Mouse (Mus musculus) layer of hippocampus, adult 9-10 months (tissue): ENCODE results near the gene Zcchc9.
"Not testable (repeated sequence)": the region's sequence is repeated elsewhere in the genome, so short reads cannot be mapped to it uniquely, and the experiment has no call there.

Experiments
- DNase-seq: peaks from one replicate; pipeline ENCODE4 v3.0.0; 2022; ENCODE audit warnings: low spot score

The Zcchc9 gene

DNA sequence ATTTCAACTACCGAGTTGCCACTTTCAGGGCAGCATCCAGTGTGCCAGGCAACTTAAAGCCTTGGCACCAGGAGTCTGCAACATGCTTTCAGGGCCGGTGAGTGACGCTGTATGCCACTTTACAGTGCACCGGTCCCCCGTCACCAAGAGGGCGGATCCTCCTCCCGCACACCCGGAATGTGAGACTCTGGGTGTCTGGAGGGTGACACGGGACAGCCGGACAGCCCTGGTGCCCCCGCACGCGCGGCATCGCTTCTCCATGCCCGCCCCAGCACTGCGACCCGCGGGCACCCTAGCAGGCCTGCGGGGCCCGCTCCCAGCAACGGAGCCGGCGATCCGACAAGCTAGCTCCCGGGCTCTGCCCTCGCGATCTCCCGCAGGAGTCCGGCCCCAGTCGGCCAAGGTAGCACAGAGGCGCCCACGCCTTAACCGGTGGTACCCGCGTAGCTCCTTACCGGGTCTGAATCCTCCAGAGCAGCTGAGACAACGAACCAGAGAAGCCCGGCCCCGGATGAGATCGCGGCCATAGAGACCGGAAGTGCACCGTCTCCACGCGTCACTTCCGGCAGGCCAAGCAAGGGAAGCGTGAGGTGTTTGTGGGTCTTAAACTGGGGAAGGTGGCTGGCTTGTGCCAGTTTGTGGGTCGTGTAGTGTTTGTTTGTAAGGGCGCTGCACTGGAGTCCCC, at the start of gene Zcchc9:
Gene Zcchc9, minus strand, starts transcription at position 551 of the 685 bp plus-strand sequence.
- DNase-seq, result peak; percentile 84

- DNase-seq, result no peak
Observed at GRCm38 (mm10) chr13:91854412-91854811, 46.9 kb upstream of the Zcchc9 start.

DNA sequence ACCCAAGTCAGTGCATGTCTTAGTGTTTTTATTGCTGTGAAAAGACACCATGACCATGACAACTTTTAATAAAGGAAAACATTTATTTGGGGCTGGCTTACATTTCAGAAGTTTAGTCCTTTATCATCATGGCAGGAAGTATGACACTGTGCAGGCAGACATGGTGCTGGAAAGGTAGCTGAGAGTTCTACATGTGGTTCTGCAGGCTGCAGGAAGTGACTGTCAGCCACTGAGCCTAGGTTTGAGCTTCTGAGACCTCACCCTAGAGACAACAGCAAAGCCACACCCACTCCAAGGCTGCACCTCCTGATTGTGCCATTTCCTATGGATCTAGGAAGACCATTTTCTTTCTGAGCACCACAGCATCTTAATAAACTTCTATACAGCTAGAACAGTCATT, 20.4 kb upstream of the Zcchc9 start:
- no peak for DNase-seq

GRCm38 (mm10) chr13:91826066-91826465, 18.6 kb upstream of the Zcchc9 start:
- no peak for DNase-seq

- DNase-seq, result no peak
Observed at GRCm38 (mm10) chr13:91824845-91825550, 17.5 kb upstream of the Zcchc9 start.

DNA sequence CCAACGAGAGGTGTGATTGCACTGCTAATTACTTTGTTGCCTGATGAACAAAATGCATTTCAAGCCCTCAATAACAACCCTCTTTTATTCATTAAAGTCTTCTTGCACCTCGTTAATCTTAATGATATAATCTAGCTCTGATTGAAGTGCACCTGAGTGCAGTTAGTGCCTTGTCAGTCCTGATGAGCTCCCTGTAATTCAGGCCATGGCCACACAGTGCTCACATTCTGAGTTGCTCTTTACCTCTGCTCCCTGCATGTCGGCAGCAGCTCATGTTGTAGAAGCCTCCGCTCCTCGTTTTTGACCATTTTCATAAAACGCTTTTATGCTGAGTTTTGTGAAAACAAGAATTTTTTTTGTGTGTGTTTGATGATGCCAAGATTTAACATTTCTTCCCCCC, 16.2 kb upstream of the Zcchc9 start:
- DNase-seq, result no peak

DNA sequence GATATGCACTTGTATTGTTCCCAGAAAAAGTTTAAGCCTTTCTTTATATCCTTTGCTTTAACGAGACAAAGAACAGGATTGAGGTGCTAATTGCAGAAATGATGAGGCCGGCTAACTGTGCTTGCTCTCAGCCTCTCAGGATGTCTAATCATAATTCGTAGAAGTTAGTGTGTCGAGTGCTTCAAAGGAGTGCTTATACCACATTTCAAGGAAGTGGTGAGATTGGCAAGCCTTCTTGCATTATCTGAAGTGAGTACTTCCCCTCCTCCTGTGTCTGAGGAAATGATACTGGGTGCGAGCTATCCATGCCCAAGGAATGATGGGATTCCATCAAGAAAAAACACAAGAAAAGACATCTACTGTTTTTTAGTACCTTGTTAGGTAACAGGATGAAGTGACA, 7.2 kb upstream of the Zcchc9 start:
- DNase-seq, result no peak

- peak; percentile 12 for DNase-seq
Observed at GRCm38 (mm10) chr13:91809476-91809875, 2.0 kb upstream of the Zcchc9 start.

DNA sequence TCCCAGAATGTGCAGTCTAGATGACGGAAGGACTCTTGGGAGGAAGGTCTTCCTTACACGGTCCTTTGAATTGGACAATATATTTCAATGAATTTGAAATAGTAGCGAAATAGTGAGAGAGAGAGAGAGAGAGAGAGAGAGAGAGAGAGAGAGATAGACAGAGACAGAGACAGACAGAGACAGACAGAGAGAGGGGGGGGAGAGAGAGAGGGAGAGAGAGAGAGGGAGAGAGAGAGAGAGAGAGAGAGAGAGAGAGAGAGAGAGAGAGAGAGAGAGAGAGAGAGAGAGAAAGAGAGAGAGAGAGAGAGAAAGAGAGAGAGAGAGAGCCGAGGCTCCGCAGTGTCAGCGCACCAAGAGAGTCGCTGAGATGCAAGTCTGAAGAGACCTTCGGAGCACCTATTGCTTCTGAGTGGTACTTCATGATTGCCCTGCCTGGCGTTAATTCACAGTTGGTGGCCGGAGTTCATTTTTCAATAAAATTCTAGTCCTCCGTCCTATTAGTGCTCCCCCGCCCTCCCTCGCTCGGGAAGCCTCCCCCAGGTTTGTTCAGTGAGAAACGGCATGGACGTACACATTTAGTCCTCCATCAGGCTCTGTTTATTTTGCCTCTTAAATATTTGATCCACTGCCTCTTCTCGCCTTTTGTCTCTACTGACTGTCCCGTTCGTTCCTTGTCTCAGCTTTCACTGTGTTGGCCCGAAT, 520 bp upstream of the Zcchc9 start:
- no peak for DNase-seq

DNA sequence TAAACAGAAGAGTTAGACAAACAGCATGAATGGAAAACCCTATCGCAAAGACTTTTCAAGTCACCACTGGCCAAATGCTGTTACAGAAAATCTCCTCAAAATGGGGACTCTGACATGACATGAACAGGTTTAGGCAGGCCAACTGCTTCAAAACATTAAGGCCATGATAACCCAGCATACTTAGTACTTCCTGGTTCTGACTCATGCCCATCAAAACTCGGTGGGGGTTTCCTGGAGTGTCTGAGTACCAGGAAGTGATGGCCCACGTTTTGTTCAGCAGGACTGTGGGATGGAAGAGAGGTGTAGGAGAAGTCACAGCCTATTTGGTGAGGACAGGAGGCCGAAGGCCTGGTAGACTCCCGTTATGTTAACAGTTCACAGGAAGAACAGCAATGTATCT, 5.8 kb downstream of the Zcchc9 start:
- no peak for DNase-seq

DNA sequence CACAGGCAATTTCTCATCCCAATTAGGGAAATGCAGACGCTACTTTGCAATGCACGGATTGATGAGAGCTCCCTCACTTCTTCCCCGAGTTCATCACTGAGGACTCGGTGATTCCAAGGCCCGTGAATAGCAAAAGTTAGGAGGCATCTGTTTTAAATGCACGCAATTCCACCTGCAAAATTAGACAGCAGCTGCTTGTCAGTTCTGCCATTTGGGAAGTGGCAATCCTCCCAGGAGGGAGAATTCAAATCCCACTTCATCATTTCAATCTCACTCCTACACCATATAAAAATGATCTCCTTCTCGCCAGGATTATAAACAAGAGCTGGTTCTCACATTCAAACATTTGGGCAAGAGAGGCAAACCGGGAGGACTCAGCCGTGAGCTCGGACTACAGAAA, 10.1 kb downstream of the Zcchc9 start:
- no peak for DNase-seq

- DNase-seq, result no peak
Observed at GRCm38 (mm10) chr13:91796916-91797315, 10.6 kb downstream of the Zcchc9 start.

GRCm38 (mm10) chr13:91796003-91796402, 11.5 kb downstream of the Zcchc9 start:
- no peak for DNase-seq

- no peak for DNase-seq
Observed at GRCm38 (mm10) chr13:91795593-91795992, 11.9 kb downstream of the Zcchc9 start.

GRCm38 (mm10) chr13:91794926-91795436, 12.5 kb downstream of the Zcchc9 start:
- DNase-seq, result no peak

DNA sequence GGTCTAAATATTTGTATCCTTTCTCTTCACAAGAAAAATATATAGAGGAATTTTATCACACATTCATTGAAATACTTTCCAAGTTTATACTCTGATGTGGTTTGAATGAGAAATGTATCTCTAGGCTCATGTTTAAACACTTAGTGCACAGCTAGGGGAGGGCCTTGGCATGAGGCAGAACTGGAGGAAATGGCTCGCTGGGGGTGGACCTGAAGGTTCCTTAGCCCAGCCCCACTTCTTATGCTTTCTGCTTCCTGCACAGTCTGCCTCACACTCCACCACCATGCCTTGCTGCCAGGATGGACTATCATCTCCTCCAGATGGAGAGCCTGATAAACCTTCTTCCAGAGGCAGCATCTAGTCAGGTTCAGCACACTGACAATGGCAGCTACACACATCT, 15.5 kb downstream of the Zcchc9 start:
- DNase-seq, result no peak

- no peak for DNase-seq
Observed at GRCm38 (mm10) chr13:91779892-91780291, 27.6 kb downstream of the Zcchc9 start.

DNA sequence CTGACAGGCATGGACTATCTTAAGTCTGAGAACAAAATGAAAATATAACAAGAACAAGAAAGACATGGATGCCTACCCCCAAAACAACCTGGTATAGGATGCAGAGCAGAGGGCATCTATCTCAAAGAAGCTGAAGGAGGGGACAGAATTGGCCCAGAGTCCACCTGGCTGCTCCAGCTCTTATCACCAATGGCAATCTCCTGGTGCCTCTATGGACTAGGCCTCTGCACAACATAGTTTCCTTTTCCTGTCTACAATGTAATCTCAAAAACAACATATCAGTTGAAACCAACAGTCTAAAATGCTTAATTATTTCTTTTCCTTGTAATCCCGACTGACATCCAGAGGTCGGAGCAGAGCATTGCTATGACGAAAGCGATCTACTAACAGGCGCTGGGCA, 29.4 kb downstream of the Zcchc9 start:
- no peak for DNase-seq

DNA sequence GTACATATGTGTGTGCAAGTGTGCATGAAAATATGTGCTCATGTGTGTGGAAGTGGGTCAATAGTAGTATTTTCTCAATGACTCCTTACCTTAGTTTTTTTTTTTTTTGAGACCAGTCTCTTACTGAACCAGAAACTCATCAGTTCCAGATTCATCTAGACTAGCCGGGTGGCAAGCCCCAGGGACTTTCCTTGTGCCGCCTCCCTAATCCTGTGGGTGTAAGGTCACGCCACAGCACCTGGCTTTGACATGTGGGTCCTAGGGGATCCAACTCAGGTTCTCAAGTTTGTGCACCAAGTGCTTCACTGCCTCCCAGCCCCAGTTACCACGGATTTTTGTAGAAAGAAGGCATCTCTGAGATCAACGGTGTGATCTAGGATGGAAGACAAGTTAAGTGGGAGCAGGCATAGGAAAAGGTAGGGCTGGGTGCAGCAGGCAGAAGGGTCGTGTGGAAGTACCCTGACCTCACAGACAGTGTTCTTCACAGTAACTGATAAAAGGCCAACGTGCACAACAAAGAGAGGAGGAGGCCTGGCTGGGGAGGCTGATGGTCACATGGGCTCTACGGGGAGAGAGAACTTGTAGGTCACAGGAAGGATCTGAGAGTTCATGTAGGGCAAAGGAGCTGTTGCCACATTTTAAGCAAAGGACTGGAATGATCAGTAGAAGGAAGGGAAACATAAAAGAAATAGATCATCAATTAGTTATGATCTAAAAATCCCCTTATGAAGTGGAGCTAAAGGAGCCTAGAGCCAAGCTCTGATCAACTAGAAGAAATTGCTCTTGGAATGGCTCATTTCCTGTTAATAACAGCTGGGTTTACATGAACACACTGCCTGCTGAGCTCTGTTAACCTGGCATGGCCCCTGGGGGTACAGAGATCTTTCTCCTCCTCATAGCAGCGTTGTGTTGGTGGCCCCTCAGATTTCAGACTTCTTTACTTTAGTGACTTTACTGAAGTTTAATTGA, 38.5 kb downstream of the Zcchc9 start:
- DNase-seq, result no peak

DNA sequence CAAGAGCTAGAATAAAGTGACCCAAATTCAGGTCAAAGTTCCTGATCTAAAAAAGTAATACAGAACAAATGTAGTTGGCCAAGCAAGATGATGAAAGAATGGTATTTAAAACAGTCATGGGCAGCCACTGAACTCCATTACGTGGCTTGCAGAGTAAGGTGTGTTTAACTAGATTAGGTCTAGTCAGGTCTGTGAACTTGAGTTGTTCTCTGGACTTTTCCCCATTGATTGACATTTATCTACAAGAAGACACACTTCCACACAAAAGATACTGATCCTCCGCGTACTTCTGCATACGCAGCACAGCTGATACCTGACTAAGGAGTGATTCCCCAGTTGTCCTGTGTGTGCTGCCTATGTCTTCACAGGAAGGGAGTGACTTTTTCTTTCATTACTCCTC, 41.9 kb downstream of the Zcchc9 start:
- no peak for DNase-seq

DNA sequence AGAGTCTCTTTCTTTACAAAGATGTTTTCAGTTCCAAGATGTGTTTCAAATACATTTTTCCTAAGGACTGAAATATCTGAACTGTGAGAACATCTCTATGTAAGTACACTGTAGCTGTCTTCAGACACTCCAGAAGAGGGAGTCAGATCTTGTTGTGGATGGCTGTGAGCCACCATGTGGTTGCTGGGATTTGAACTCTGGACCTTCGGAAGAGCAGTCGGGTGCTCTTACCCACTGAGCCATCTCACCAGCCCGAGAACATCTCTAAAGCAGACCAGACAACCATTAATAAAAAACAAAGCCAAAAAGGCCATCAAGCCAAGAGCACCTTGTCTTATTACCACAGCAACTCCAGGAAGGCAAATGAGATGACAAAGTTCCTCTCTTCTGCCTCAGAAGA, 43.9 kb downstream of the Zcchc9 start:
- not testable (repeated sequence) for DNase-seq
